Mouse (Mus musculus) liver, adult 2 months (tissue): Measurements from ENCODE around the gene Gm45753.

Experiments
- CTCF ChIP-seq: fragments of 200-500 bp; IDR thresholded peaks from 2 replicates; pipeline ENCODE4 v1.5.1; 2011; ENCODE audit warnings: low read depth, low read length, control low read depth
- POLR2A ChIP-seq: fragments of 200-500 bp; IDR thresholded peaks from 2 replicates; pipeline ENCODE4 v1.6.1; 2011; ENCODE audit warnings: low read length, control low read depth; ENCODE audit not compliant: insufficient read depth; ENCODE audit errors: extremely low read depth

GRCm38 (mm10) chr8:45274317-45274716 lies 33.9 kb downstream of the Gm45753 start:
- TF ChIP-seq CTCF, result no peak
- TF ChIP-seq POLR2A, result no peak
